7 mouse cellular contexts compared by ENCODE assay signal in the genomic region with DNA sequence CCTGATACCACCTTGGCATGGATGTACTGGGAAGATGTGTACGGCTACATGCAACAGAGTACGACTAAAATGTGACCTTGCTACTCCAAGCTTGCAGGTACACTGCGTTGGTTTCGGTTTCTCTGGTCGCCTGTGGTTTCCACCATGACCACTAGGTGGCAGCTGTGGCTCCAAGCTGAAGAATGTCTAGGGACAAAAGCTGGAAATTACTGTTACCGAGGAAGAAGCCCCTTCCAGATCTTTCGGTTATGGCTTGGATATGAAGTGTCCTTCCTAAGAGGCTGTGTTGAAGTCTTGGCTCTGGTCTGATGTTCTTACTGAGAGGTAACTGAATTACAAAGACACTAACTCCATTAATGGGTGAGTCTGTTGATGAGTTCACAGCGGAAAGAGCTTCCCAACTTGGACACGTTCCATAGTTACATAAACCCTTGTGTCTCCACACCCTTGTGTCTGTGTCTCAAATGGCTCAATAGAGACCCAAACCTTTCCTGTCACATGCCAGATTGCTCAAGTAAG. TPM values are rescaled to one million over a fixed set of nuclear protein-coding genes. Genes with fewer than 3 reads are reported as not detected.
DNase-seq lines count a peak whose midpoint lies in the region; ATAC-seq and TF ChIP-seq lines count a peak whose summit lies in the region.
"Not testable (repeated sequence)": the region's sequence is repeated elsewhere in the genome, so short reads cannot be mapped to it uniquely, and the experiment has no call there.

No protein-coding gene starts in this region.

- peak overlapping the region; percentile 37 for H3K4me3 ChIP-seq in embryonic facial prominence, embryonic 10.5 days
- H3K4me3 ChIP-seq in intestine, embryonic 14.5 days (ENCODE audit: low read depth, low read length): peak overlapping the region; percentile 27
- H3K4me3 ChIP-seq in left cerebral cortex, adult 2 months: peak overlapping the region; percentile 37

- intact Hi-C loops in left cerebral cortex, adult 2 months (cut with DNase I): loop anchor here (2.0 kb wide), 1 partner anchor 35 kb away; no protein-coding TSS in a partner anchor

- 40% methylated on average over 7 of the region's 9 CpGs for WGBS in embryonic facial prominence, embryonic 10.5 days
- WGBS in intestine, embryonic 14.5 days: 27% methylated on average over 7 of the region's 9 CpGs

- DNase-seq in adrenal gland, adult 2 months: peak; percentile 56
- DNase-seq in embryonic facial prominence, embryonic 10.5 days (ENCODE audit: low spot score): peak; percentile 39
- peak; percentile 71 to 73 for DNase-seq in heart, adult 18-20 months
- DNase-seq in intestine, embryonic 14.5 days (ENCODE audit: low spot score): peak; percentile 85
- peak; percentile 19 to 29 for DNase-seq in left cerebral cortex, adult 2 months (ENCODE audit: extremely low spot score in 1 of 2, low spot score in 2 of 2)
- DNase-seq in lung, postnatal 4 days: peak; percentile 54 to 60
- peak; percentile 39 for DNase-seq in ovary, postnatal 36 days (ENCODE audit: low spot score)

- peak; percentile 58; the same call in 1 of the 2 replicates for ATAC-seq in intestine, embryonic 14.5 days (replicated peaks; ENCODE audit: low FRiP score, low TSS enrichment, low read depth)

- H3K4me1 ChIP-seq in embryonic facial prominence, embryonic 10.5 days; intestine, embryonic 14.5 days (replicated peaks; ENCODE audit: control insufficient read depth, insufficient read depth, low read length): not testable (repeated sequence)

- H3K27ac ChIP-seq in embryonic facial prominence, embryonic 10.5 days (replicated peaks); intestine, embryonic 14.5 days (ENCODE audit: low read depth): not testable (repeated sequence)
- H3K27ac ChIP-seq in left cerebral cortex, adult 2 months: peak overlapping the region; percentile 70

- not testable (repeated sequence) for H3K9me3 ChIP-seq in embryonic facial prominence, embryonic 10.5 days; intestine, embryonic 14.5 days (ENCODE audit: control insufficient read depth, low read length)

- not testable (repeated sequence) for H3K36me3 ChIP-seq in embryonic facial prominence, embryonic 10.5 days (replicated peaks); intestine, embryonic 14.5 days (ENCODE audit: control insufficient read depth, insufficient read depth, low read length)

- not testable (repeated sequence) for H3K9ac ChIP-seq in intestine, embryonic 14.5 days (ENCODE audit: low read length)

- H3K4me2 ChIP-seq in intestine, embryonic 14.5 days (ENCODE audit: low read length): peak overlapping the region; percentile 47

- not testable (repeated sequence) for H3K27me3 ChIP-seq in embryonic facial prominence, embryonic 10.5 days (replicated peaks; ENCODE audit: low read depth, poor library complexity, severe bottlenecking); intestine, embryonic 14.5 days (replicated peaks; ENCODE audit: control insufficient read depth, insufficient read depth, low read length)

- peak; percentile 48 for TF ChIP-seq CTCF in left cerebral cortex, adult 2 months (IDR thresholded peaks at IDR 0.05)

RNA-seq across cellular contexts. Expression of a gene that starts 44.5 kb away (rescaled TPM):
- 1 to 10 TPM; 6.9 to 8.8 TPM for total RNA-seq in adrenal gland, adult 2 months (2021)
- polyA plus RNA-seq in adrenal gland, adult 2 months (2012; rRNA removed): 4.7 and 5.7 TPM in 2 replicates
- 61.6 and 61.8 TPM in 2 replicates for polyA plus RNA-seq in embryonic facial prominence, embryonic 10.5 days (2016; fragmentation: Nextera tagmentation; extraction: Ambion mirVana)
- total RNA-seq in heart, adult 18-20 months (2021): 1 to 10 TPM; 4.1 to 4.2 TPM
- 23.4 and 24.2 TPM in 2 replicates for polyA plus RNA-seq in intestine, embryonic 14.5 days (2014; fragmentation: Nextera tagmentation; extraction: Ambion mirVana)
- 1 to 10 TPM; 8.9 to 9.3 TPM for total RNA-seq in left cerebral cortex, adult 2 months (2021)

Comparison
In these comparisons a context has a peak if more than half of its experiments do, and no peak if none do; other contexts are left out.
1. DNase-seq: peak in every context shown above with its lines; median percentile 85 in intestine, embryonic 14.5 days; 72 in heart, adult 18-20 months; 57 in lung, postnatal 4 days; 56 in adrenal gland, adult 2 months; 39 in embryonic facial prominence, embryonic 10.5 days; 39 in ovary, postnatal 36 days; 24 in left cerebral cortex, adult 2 months.